Mouse (Mus musculus) hindbrain, embryonic 14.5 days (tissue): ENCODE data around the gene Bmp8b. TPM values are rescaled to one million over a fixed set of nuclear protein-coding genes. Genes with fewer than 3 reads are reported as not detected.
"Not testable (repeated sequence)": the region's sequence is repeated elsewhere in the genome, so short reads cannot be mapped to it uniquely, and the experiment has no call there.

Experiments
- ATAC-seq: fragments of 200-750 bp; cut with Nextera tagmentation; 2 replicates; pipeline ENCODE4 v1.8.0; 2017; ENCODE audit warnings: moderate number of reproducible peaks, mild to moderate bottlenecking, moderate TSS enrichment, moderate library complexity; ENCODE audit not compliant: low FRiP score
- DNase-seq: peaks from one replicate; pipeline ENCODE4 v3.0.0-alpha.2; 2015; ENCODE audit warnings: low spot score
- H3K27ac ChIP-seq: fragments of 300-500 bp; sonication (generic); 2 replicates; pipeline ENCODE4 v1.5.1; 2014; ENCODE audit warnings: mild to moderate bottlenecking, moderate library complexity
- H3K27me3 ChIP-seq: fragments of 300-500 bp; sonication (generic); 2 replicates; pipeline ENCODE4 v1.6.1; 2014; ENCODE audit warnings: mild to moderate bottlenecking, low read length, mixed read lengths; ENCODE audit not compliant: control insufficient read depth, insufficient read depth
- H3K36me3 ChIP-seq: fragments of 300-500 bp; sonication (generic); replicated peaks from 2 replicates; pipeline ENCODE4 v1.6.1; 2014; ENCODE audit not compliant: control insufficient read depth, insufficient read depth
- H3K4me1 ChIP-seq: fragments of 300-500 bp; sonication (generic); replicated peaks from 2 replicates; pipeline ENCODE4 v1.6.1; 2014; ENCODE audit warnings: antibody characterized with exemption, low read length, mixed read lengths; ENCODE audit not compliant: control insufficient read depth, insufficient read depth
- H3K4me2 ChIP-seq: fragments of 300-500 bp; sonication (generic); replicated peaks from 2 replicates; pipeline ENCODE4 v1.6.1; 2014; ENCODE audit warnings: mild to moderate bottlenecking, moderate library complexity
- H3K4me3 ChIP-seq: fragments of 300-500 bp; sonication (generic); replicated peaks from 2 replicates; pipeline ENCODE4 v1.5.1; 2014; ENCODE audit warnings: mild to moderate bottlenecking, low read length
- H3K9ac ChIP-seq: fragments of 300-500 bp; sonication (generic); 2 replicates; pipeline ENCODE4 v1.6.1; 2014
- H3K9me3 ChIP-seq: fragments of 300-500 bp; sonication (generic); 2 replicates; pipeline ENCODE4 v1.6.1; 2016; ENCODE audit warnings: low read length; ENCODE audit not compliant: control insufficient read depth
- WGBS: fragments of 180-500 bp; shearing (Covaris S2); extraction: QIAGEN DNeasy Blood & Tissue Kit; methylation state at CpG from one replicate; pipeline ENCODE4 v1.1.7; 2014; 5-methylcytosine and 5-hydroxymethylcytosine counted together
- polyA plus RNA-seq: library from polyadenylated mRNA; unstranded; fragments of >200 nt; fragmentation: Nextera tagmentation; extraction: Ambion mirVana; gene quantifications from 2 replicates; pipeline ENCODE4 v1.2.1, GENCODE M21; 2014

Gene Bmp8b
- polyA plus RNA-seq, 1 experiment from 2014 or later = 0.59 TPM

DNA sequence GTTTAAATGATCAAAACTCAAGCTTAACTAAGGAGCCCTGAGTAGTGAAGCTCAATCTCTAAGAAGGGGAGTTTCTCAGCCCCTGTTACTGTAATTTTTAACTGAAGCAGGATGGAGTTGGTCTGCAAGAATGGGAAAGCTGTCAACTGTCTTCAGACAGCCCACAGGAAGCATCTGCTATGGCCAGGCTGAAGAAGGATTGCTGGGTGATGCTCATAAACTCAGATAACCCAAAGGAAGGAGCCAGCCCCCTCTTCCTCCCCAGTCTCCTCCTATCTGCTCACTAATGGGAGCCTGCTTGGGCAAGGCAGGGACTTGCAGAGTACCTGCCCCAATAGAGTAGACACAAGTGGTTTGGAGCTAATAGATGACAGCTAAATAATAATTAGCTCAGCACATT, 50.9 kb downstream of the Bmp8b start:
- no peak overlapping the region for H3K9ac ChIP-seq
- ATAC-seq (no peak), DNase-seq (no peak)
- H3K4me2 ChIP-seq = no peak overlapping the region
- no peaks in the 10 kb centered on the region for H3K9me3 ChIP-seq
- H3K36me3 ChIP-seq = no peaks in the 10 kb centered on the region
- no peaks in the 10 kb centered on the region for H3K27me3 ChIP-seq
- no peak overlapping the region for H3K4me3 ChIP-seq
- no peak overlapping the region for H3K27ac ChIP-seq
- H3K4me1 ChIP-seq = no peaks in the 10 kb centered on the region

DNA sequence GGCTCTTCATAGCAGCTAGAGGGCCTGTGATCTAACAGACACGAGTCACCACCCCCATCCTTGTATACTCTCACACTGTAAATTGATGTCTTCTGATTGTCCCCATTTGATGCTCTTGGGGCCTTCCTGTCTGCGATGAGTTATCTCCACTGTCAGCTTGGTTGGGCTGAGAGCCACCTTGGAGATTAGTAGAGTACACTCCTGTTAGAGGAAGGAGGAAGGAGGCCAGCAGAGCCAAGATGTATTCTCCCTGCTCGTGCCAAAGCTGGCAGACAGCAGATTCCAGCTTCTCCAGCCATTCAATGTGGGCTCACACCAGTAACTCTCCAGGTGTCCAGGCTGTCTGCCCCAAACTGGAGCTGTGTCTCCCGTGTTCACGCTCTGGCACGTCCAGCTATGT, 55.6 kb downstream of the Bmp8b start:
- Histone ChIP-seq H3K4me3 (no peak overlapping the region), H3K4me2 (no peak overlapping the region), H3K9me3 (no peaks in the 10 kb centered on the region), H3K4me1 (no peaks in the 10 kb centered on the region), H3K27me3 (no peaks in the 10 kb centered on the region), H3K27ac (no peak overlapping the region), H3K36me3 (no peaks in the 10 kb centered on the region), H3K9ac (no peak overlapping the region)
- ATAC-seq (no peak), DNase-seq (no peak)
- 83% methylated on average over 6 of the region's 6 CpGs for WGBS

DNA sequence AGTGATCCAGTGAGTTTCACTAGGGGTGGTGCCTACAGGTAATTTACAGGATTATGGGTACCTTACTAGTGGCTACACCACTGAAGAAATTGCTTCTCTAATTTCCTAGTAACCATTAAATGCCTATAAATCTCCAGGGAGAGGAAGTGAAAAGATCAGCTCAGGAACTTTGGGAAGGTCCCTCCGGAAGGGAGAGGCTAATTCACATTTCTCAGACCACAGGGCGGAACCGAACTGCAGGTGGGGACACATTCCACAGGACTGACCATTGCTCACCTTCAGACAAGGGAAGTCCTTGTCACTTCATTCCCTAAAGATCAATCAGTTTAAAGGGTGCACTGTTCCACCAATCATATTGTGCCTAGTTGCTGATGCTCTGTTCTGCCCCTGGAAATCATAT, 56.3 kb downstream of the Bmp8b start:
- ATAC-seq, H3K4me2 ChIP-seq, H3K4me1 ChIP-seq, H3K4me3 ChIP-seq, H3K27ac ChIP-seq, H3K9ac ChIP-seq, DNase-seq, H3K9me3 ChIP-seq, H3K36me3 ChIP-seq, H3K27me3 ChIP-seq: not testable (repeated sequence)
- WGBS = 83% methylated on average over 3 of the region's 3 CpGs

DNA sequence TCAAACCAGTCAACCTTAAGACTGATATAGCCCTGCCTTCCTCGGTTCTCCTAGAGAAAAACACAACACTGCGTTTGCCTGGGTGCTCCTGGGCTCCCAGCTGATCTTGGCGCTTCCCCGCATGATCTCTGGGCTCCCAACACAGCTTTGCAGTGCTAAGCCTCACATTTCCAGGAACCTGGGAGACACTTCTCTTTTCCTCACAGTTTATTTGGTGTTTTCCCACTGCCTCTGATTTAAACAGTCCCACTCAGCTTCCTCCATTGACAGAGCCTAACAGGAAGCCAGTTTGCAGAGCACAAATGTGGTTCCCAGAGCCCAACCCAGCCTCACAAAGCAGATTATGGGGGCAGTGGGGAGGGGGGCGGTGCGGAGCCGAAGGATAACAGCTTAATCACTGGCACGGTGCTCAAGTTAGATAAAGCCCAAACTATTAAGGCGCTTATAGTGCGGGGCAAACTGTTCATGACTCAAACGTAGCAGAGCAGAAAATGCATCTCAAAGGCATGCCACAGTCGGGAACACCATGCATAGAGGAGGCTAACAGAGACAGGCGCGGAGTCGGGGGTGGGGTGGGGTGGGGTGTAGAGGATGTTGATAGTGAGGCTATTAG, 57.4 kb downstream of the Bmp8b start:
- H3K4me2 ChIP-seq = peak overlapping the region; percentile 31
- no peak overlapping the region for H3K27ac ChIP-seq
- H3K27me3 ChIP-seq = no peaks in the 10 kb centered on the region
- no peak overlapping the region for H3K4me3 ChIP-seq
- 16% methylated on average over 15 of the region's 15 CpGs for WGBS
- H3K9ac ChIP-seq = no peak overlapping the region
- DNase-seq = no peak
- no peaks in the 10 kb centered on the region for H3K36me3 ChIP-seq
- ATAC-seq = no peak
- H3K9me3 ChIP-seq = no peaks in the 10 kb centered on the region; the same call in 1 of the 2 replicates
- H3K4me1 ChIP-seq = no peaks in the 10 kb centered on the region

DNA sequence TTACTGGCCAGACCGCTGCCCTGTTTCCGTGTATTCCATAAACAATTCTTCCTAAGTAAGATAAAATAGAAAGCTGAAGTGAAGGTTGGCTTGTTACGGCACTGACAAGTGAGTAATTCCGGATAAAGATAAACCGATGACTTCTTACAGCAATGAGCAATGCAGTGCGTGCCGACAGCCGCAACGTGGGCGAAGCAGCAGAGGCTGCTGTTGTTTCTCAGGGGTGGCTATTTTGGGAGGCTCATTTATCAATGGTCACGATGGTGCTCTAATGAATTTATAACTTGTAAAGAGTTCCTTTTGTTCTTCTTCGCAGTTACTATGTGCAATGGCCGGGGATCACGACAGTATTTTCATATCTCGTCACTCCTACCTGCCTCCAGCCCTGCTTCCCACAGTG, 59.2 kb downstream of the Bmp8b start:
- DNase-seq (no peak), ATAC-seq (no peak)
- H3K4me2 ChIP-seq = no peak overlapping the region
- no peak overlapping the region for H3K4me3 ChIP-seq
- 83% methylated on average over 15 of the region's 15 CpGs for WGBS
- H3K27ac ChIP-seq = no peak overlapping the region
- H3K27me3 ChIP-seq = no peaks in the 10 kb centered on the region
- no peaks in the 10 kb centered on the region for H3K36me3 ChIP-seq
- H3K9ac ChIP-seq = no peak overlapping the region
- H3K9me3 ChIP-seq = no peaks in the 10 kb centered on the region; the same call in 1 of the 2 replicates
- no peaks in the 10 kb centered on the region for H3K4me1 ChIP-seq

DNA sequence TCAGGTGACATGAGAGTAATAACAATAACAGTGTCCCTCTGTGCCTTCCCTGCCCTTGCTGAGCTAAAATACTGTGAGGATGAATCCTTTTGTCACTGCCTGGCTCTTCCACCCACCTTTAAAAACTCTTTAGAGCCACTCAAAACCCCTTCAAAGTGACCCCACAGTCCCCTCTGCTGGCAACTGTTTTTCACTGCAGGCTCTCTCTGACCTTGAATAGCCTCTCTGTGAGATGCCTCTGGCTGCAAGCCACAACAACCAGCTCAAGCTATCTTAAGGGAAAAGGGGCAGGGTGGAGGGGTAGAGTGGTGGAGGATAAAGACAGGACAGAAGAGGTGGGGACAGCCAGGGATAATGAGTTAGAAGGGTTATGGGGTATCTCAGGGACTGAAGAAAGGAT, 66.8 kb downstream of the Bmp8b start:
- Histone ChIP-seq H3K27ac (no peak overlapping the region), H3K4me3 (no peak overlapping the region), H3K36me3 (no peaks in the 10 kb centered on the region), H3K4me1 (no peaks in the 10 kb centered on the region), H3K4me2 (no peak overlapping the region), H3K27me3 (0 out of 2 replicates have a peak, but pooled peaks cover 4% of the 10 kb centered on the region), H3K9ac (no peak overlapping the region), H3K9me3 (no peaks in the 10 kb centered on the region)
- ATAC-seq = no peak
- DNase-seq = no peak

Other genes starting within 250 kb of the Bmp8b start
- gene Cap1, start 219.1 kb upstream of the Bmp8b start, polyA plus RNA-seq = 71.9 and 76.7 TPM in 2 replicates
- 27.9 and 28.3 TPM in 2 replicates for gene Mfsd2a, start 144.0 kb upstream of the Bmp8b start, polyA plus RNA-seq
- gene Mycl, start 109.5 kb upstream of the Bmp8b start, polyA plus RNA-seq = 68.7 and 71.9 TPM in 2 replicates
- 19.8 and 24.6 TPM in 2 replicates for gene Trit1, start 88.6 kb upstream of the Bmp8b start, polyA plus RNA-seq
- gene Oxct2b, start 11.1 kb downstream of the Bmp8b start, polyA plus RNA-seq = 0.65 and 1.1 TPM in 2 replicates
- gene Ppie, start 34.8 kb downstream of the Bmp8b start, polyA plus RNA-seq = 50.2 and 54.9 TPM in 2 replicates
- gene Hpcal4, start 78.1 kb downstream of the Bmp8b start, polyA plus RNA-seq = 34.0 and 52.6 TPM in 2 replicates
- 0.17 TPM in 1 of 2 replicates, not detected in the other for gene Nt5c1a, start 96.3 kb downstream of the Bmp8b start, polyA plus RNA-seq
- gene Heyl, start 128.4 kb downstream of the Bmp8b start, polyA plus RNA-seq = 6.8 and 8.2 TPM in 2 replicates
- gene Pabpc4, start 157.2 kb downstream of the Bmp8b start, polyA plus RNA-seq = 32.9 and 33.6 TPM in 2 replicates
- 0.15 TPM in 1 of 2 replicates, not detected in the other for gene Oxct2a, start 218.5 kb downstream of the Bmp8b start, polyA plus RNA-seq
- gene Bmp8a, start 238.1 kb downstream of the Bmp8b start, polyA plus RNA-seq = 0.25 and 0.34 TPM in 2 replicates